Mouse (Mus musculus): ENCODE data around the gene Flvcr1. TPM values are rescaled to one million over a fixed set of nuclear protein-coding genes. Genes with fewer than 3 reads are reported as not detected.

Gene Flvcr1
- polyA plus RNA-seq, 1 experiment from 2014 or later = 10.5 TPM

DNA sequence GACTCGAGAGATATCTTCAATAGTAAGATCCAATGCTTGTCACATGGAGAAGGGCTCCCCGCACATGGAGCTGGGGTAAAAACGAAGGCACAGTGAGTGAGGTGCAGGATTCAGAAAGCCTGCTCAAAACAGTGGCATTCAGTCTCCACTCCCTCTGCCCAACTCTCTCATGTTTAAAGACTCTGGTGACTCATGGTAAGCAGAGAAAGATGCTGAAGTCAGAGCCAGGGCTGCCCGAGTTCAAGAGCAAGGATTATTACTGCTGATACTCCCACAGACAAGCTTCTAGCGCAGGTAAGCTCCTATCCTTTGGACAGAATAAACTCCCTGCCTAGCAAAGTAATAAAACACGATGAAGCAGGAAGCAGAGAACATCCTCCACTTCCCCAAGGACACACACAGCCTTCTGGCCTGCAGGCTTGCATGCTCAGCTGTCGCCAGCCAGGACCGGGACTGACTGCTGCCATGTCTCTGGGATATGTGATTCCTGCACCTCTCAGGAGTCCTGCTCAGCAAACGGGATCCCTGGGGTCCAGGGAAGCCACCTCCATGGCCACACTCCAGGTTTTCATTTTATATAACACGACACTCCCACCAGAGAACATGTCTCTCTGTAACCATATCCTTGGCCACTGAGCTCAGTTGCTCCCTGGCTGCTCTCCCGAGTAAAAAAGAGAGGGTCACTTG lies 48.9 kb downstream of the Flvcr1 start:
- DNase-seq (ENCODE audit: low spot score) (no peak), ATAC-seq (replicated peaks; ENCODE audit: insufficient number of reproducible peaks, low FRiP score, low TSS enrichment, low read depth) (no peak)
- Histone ChIP-seq H3K27ac (replicated peaks; ENCODE audit: low read depth, low read length) (no peak overlapping the region), H3K4me1 (ENCODE audit: control insufficient read depth, insufficient read depth, low read length) (peaks cover 4% of the 10 kb centered on the region), H3K9ac (replicated peaks; ENCODE audit: low read length) (peak overlapping the region; percentile 46), H3K4me2 (ENCODE audit: low read depth, low read length) (peak overlapping the region; percentile 75), H3K9me3 (replicated peaks; ENCODE audit: control insufficient read depth, low read length) (no peaks in the 10 kb centered on the region), H3K27me3 (ENCODE audit: control insufficient read depth, insufficient read depth, low read length) (no peaks in the 10 kb centered on the region), H3K4me3 (ENCODE audit: low read depth, low read length) (peak overlapping the region; percentile 73), H3K36me3 (replicated peaks; ENCODE audit: control insufficient read depth, insufficient read depth, low read depth, low read length) (no peaks in the 10 kb centered on the region; the same call in 1 of the 2 replicates)
- WGBS = 52% methylated on average over 11 of the region's 11 CpGs

DNA sequence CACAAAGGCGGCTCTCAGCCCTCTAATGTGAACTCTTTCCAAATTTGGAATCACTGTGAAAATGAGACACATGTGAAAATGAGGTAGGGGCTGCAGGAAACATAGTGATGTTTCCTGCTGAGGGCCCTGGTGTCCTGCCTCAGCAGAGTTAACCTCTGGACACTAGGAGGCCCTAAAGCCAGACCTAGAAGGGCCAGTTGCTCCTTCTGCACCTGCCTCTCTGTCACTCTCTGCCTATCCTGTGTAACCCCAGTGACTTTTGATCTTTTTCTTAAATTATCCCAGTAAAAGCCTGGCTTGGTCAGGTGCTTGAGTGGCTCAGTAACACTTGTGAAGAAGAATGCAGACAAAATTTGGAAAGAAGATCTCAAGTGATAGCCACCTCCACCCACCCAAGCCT lies 51.1 kb downstream of the Flvcr1 start:
- Histone ChIP-seq H3K9ac (replicated peaks; ENCODE audit: low read length) (no peak overlapping the region), H3K36me3 (replicated peaks; ENCODE audit: control insufficient read depth, insufficient read depth, low read depth, low read length) (no peaks in the 10 kb centered on the region; the same call in 1 of the 2 replicates)
- 67% methylated on average over 1 of the region's 1 CpGs for WGBS

DNA sequence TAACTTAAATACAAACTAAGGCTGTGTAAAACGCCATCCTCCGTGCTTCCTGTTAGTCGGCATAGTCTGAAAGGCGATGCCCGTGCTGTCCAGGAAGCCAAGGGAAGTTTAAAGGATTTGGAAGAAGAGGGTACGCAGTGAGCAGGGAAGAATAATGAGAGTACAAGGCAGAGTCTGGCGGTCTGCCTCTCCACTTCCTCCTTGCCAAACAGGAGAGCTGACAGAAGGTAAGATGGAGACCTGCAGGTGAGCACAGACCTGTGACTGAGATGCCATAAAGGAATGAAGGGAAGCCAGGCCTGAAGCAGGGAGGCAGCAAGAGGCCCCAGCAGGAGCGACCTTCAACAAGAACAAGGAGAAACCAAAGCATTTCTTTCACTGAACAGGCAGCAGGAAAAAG lies 51.8 kb downstream of the Flvcr1 start:
- 86% methylated on average over 8 of the region's 8 CpGs for WGBS
- H3K36me3 ChIP-seq (replicated peaks; ENCODE audit: control insufficient read depth, insufficient read depth, low read depth, low read length) = no peaks in the 10 kb centered on the region; the same call in 1 of the 2 replicates
- no peak overlapping the region for H3K27ac ChIP-seq (replicated peaks; ENCODE audit: low read depth, low read length)

More for the DNA sequence above, 51.1 kb downstream of the Flvcr1 start:
- Histone ChIP-seq H3K9me3 (replicated peaks; ENCODE audit: control insufficient read depth, low read length) (no peaks in the 10 kb centered on the region), H3K27ac (replicated peaks; ENCODE audit: low read depth, low read length) (no peak overlapping the region), H3K4me3 (ENCODE audit: low read depth, low read length) (no peak overlapping the region), H3K27me3 (ENCODE audit: control insufficient read depth, insufficient read depth, low read length) (no peaks in the 10 kb centered on the region), H3K4me1 (ENCODE audit: control insufficient read depth, insufficient read depth, low read length) (peaks cover 4% of the 10 kb centered on the region), H3K4me2 (ENCODE audit: low read depth, low read length) (no peak overlapping the region)
- ATAC-seq (replicated peaks; ENCODE audit: insufficient number of reproducible peaks, low FRiP score, low TSS enrichment, low read depth) (no peak), DNase-seq (ENCODE audit: low spot score) (no peak)

DNA sequence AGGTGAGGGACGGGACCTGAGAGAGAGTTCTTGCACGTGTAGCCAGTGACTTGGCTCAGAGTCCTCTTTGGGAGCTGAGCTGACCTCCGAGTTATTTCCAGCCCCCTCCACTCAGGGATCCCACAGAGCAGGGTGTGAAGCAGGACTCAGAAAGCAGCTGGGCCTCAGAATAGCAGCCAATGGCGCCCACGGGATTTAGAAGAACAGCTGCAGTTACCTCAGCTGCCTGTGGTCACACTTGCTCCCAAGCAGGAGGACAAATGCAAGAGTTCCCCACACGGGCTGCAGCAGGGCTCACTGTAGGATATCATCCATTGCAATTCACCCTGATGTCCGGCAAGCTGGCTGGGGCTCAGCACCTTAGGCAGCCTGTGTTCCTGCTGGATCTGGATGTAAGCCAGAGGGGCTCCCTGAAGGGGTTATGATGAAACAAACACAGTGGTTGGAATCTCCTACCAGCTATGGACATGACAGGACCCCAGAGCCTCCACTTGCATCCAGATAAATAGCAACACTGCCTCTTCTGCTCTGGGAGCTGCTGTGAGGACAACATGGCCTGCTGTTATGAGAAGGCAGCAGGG lies 53.3 kb downstream of the Flvcr1 start:
- peaks cover 2% of the 10 kb centered on the region; the same call in 1 of the 2 replicates for H3K36me3 ChIP-seq (replicated peaks; ENCODE audit: control insufficient read depth, insufficient read depth, low read depth, low read length)
- no peak for ATAC-seq (replicated peaks; ENCODE audit: insufficient number of reproducible peaks, low FRiP score, low TSS enrichment, low read depth)
- 66% methylated on average over 7 of the region's 7 CpGs for WGBS

More for the DNA sequence above, 51.8 kb downstream of the Flvcr1 start:
- DNase-seq (ENCODE audit: low spot score) (no peak), ATAC-seq (replicated peaks; ENCODE audit: insufficient number of reproducible peaks, low FRiP score, low TSS enrichment, low read depth) (no peak)
- H3K27me3 ChIP-seq (ENCODE audit: control insufficient read depth, insufficient read depth, low read length) = no peaks in the 10 kb centered on the region
- no peak overlapping the region for H3K4me3 ChIP-seq (ENCODE audit: low read depth, low read length)
- peaks cover 4% of the 10 kb centered on the region for H3K4me1 ChIP-seq (ENCODE audit: control insufficient read depth, insufficient read depth, low read length)
- H3K9me3 ChIP-seq (replicated peaks; ENCODE audit: control insufficient read depth, low read length) = no peaks in the 10 kb centered on the region
- no peak overlapping the region for H3K4me2 ChIP-seq (ENCODE audit: low read depth, low read length)
- no peak overlapping the region for H3K9ac ChIP-seq (replicated peaks; ENCODE audit: low read length)

DNA sequence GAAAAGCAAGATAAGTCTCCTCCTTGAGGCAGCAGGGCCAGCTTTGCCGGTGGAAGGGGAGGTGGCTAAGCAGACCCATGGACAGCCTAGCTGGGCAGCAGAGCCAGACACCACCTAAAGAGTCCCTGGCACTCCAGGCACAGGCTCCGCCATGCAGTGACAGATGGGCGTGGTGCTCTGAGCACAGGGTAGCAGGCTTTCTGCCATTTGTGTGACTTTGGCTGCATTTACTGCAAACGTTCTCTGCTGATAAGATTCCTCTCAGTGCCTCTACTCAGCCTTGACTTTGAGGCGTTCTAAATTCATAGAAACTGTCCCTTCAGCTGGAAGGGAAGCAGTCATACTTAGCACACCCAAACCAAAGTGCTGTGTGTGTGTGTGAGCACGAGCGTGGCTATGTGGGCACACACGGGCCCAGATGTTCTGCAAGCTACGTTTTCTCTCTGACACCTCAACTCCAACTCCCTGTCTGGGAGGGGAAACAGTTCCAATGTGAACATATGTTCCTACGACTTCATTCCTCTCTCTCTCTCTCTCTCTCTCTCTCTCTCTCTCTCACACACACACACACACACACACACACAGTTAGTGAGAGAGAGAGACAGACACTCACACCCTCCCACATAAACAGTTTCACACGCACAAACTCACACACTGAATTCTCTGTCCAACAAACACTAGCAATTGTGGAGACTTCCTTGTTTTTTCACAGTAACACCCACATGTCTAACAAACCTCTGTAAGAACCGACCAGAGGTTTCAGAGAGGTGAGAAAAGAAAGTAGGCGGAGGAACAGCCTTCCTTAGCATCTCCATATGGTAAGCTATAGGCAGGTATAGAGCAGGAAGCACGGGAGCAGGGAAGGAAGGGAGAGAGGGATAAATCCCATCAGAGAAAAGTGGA lies 54.0 kb downstream of the Flvcr1 start:
- no peak overlapping the region for H3K4me2 ChIP-seq (ENCODE audit: low read depth, low read length)
- no peaks in the 10 kb centered on the region for H3K27me3 ChIP-seq (ENCODE audit: control insufficient read depth, insufficient read depth, low read length)
- no peaks in the 10 kb centered on the region for H3K4me1 ChIP-seq (ENCODE audit: control insufficient read depth, insufficient read depth, low read length)
- H3K4me3 ChIP-seq (ENCODE audit: low read depth, low read length) = no peak overlapping the region
- H3K36me3 ChIP-seq (replicated peaks; ENCODE audit: control insufficient read depth, insufficient read depth, low read depth, low read length) = peaks cover 2% of the 10 kb centered on the region; the same call in 1 of the 2 replicates
- WGBS = 89% methylated on average over 14 of the region's 14 CpGs
- H3K27ac ChIP-seq (replicated peaks; ENCODE audit: low read depth, low read length) = no peak overlapping the region
- no peaks in the 10 kb centered on the region for H3K9me3 ChIP-seq (replicated peaks; ENCODE audit: control insufficient read depth, low read length)
- H3K9ac ChIP-seq (replicated peaks; ENCODE audit: low read length) = no peak overlapping the region
- DNase-seq (ENCODE audit: low spot score) (no peak), ATAC-seq (replicated peaks; ENCODE audit: insufficient number of reproducible peaks, low FRiP score, low TSS enrichment, low read depth) (no peak)

More for the DNA sequence above, 53.3 kb downstream of the Flvcr1 start:
- no peak for DNase-seq (ENCODE audit: low spot score)
- H3K27me3 ChIP-seq (ENCODE audit: control insufficient read depth, insufficient read depth, low read length) = no peaks in the 10 kb centered on the region
- H3K27ac ChIP-seq (replicated peaks; ENCODE audit: low read depth, low read length) = no peak overlapping the region
- H3K9ac ChIP-seq (replicated peaks; ENCODE audit: low read length) = no peak overlapping the region
- H3K9me3 ChIP-seq (replicated peaks; ENCODE audit: control insufficient read depth, low read length) = no peaks in the 10 kb centered on the region
- H3K4me1 ChIP-seq (ENCODE audit: control insufficient read depth, insufficient read depth, low read length) = peaks cover 4% of the 10 kb centered on the region
- H3K4me2 ChIP-seq (ENCODE audit: low read depth, low read length) = no peak overlapping the region
- no peak overlapping the region for H3K4me3 ChIP-seq (ENCODE audit: low read depth, low read length)

DNA sequence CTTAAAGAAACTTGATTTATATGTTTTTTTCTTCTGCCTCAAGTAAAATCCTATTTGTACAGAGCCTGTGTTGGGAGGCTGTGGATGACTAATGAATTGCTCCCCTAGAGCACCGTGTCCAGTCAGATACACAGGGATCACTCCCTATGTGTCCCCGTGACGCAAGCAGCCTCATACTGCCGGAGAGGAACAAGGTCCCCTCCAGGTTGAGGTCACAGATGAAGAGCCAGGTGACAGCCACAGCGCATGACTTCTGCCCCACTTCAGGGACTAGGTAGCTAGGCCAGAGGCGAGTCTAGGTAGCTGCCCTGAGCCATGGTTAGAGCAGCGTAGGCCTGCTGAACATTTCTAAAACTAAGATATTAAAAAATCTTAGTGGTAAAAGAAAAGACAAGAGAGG lies 57.9 kb downstream of the Flvcr1 start:
- Histone ChIP-seq H3K9ac (replicated peaks; ENCODE audit: low read length) (no peak overlapping the region), H3K27me3 (ENCODE audit: control insufficient read depth, insufficient read depth, low read length) (no peaks in the 10 kb centered on the region), H3K27ac (replicated peaks; ENCODE audit: low read depth, low read length) (no peak overlapping the region), H3K36me3 (replicated peaks; ENCODE audit: control insufficient read depth, insufficient read depth, low read depth, low read length) (peaks cover 6% of the 10 kb centered on the region), H3K4me2 (ENCODE audit: low read depth, low read length) (no peak overlapping the region), H3K4me3 (ENCODE audit: low read depth, low read length) (no peak overlapping the region), H3K4me1 (ENCODE audit: control insufficient read depth, insufficient read depth, low read length) (no peaks in the 10 kb centered on the region), H3K9me3 (replicated peaks; ENCODE audit: control insufficient read depth, low read length) (no peaks in the 10 kb centered on the region)
- WGBS = 96% methylated on average over 7 of the region's 7 CpGs
- DNase-seq (ENCODE audit: low spot score) (no peak), ATAC-seq (replicated peaks; ENCODE audit: insufficient number of reproducible peaks, low FRiP score, low TSS enrichment, low read depth) (no peak)

DNA sequence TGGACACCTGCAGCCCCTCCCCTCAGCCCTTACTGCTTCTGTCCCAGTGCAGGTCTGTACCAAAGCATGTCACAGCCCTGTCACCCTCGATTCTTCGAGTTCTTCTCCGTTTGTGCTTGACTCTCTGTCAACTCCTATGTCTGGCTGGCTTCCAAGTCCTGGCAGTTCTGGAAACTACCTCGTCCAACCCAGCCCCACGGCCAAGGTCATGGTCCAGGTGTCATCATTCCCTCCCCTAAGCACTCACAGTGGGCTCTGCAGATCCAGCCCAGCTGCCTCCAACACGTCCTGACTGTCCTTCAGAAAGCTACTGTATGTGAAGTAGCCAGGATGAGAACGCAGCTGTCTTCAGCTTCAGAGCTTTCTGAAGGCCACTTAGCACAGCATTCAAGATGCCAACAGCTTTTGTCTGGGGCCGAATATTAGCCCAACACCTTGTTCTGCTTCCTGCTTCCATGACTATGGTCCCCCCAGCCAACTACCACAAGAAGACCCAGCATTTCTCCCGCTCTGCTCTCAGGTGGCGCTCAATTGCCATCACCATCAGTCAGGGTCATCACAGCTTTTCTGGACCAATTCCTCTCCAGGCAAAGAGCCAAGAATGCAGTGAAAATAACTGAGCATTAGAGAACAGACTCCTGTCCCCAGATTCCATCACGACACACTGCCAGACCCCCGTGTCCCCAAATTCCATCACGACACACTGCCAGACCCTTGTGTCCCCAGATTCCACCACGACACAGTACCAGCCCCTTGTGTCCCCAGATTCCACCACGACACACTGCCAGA lies 60.8 kb downstream of the Flvcr1 start:
- Histone ChIP-seq H3K9me3 (replicated peaks; ENCODE audit: control insufficient read depth, low read length) (no peaks in the 10 kb centered on the region), H3K36me3 (replicated peaks; ENCODE audit: control insufficient read depth, insufficient read depth, low read depth, low read length) (peaks cover 6% of the 10 kb centered on the region; the same call in 1 of the 2 replicates), H3K27me3 (ENCODE audit: control insufficient read depth, insufficient read depth, low read length) (no peaks in the 10 kb centered on the region), H3K4me3 (ENCODE audit: low read depth, low read length) (no peak overlapping the region), H3K4me1 (ENCODE audit: control insufficient read depth, insufficient read depth, low read length) (no peaks in the 10 kb centered on the region), H3K9ac (replicated peaks; ENCODE audit: low read length) (no peak overlapping the region), H3K27ac (replicated peaks; ENCODE audit: low read depth, low read length) (no peak overlapping the region), H3K4me2 (ENCODE audit: low read depth, low read length) (no peak overlapping the region)
- WGBS = 87% methylated on average over 15 of the region's 15 CpGs
- ATAC-seq (replicated peaks; ENCODE audit: insufficient number of reproducible peaks, low FRiP score, low TSS enrichment, low read depth) = no peak
- DNase-seq (ENCODE audit: low spot score) = no peak
